Mouse (Mus musculus): Measurements from ENCODE around the gene Pkd1l1.

GRCm38 (mm10) chr11:8814097-8814790 lies 158.8 kb downstream of the Pkd1l1 start:
- no peak for TF ChIP-seq HCFC1 (IDR thresholded peaks at IDR 0.05; ENCODE audit: borderline replicate concordance, insufficient read depth, low read length)
- no peak for TF ChIP-seq CHD2 (IDR thresholded peaks at IDR 0.05; ENCODE audit: low read depth, low read length)
- no peak for TF ChIP-seq ZNF384 (IDR thresholded peaks at IDR 0.05; ENCODE audit: low read depth, low read length)

Data from ES-E14 (cell line).